Mouse (Mus musculus) left cerebral cortex, postnatal 25 days (tissue): ENCODE data around the gene Snca. TPM values are rescaled to one million over a fixed set of nuclear protein-coding genes. Genes with fewer than 3 reads are reported as not detected.
"Not testable (repeated sequence)": the region's sequence is repeated elsewhere in the genome, so short reads cannot be mapped to it uniquely, and the experiment has no call there.

Source experiments
- DNase-seq, 2 experiments: peaks; one replicate each; pipeline ENCODE4 v3.0.0; 2022; ENCODE audit warnings: low spot score in 2 of 2, mixed read lengths in 1 of 2
- intact Hi-C: fragments of 180-260 bp; cut with DNase I; formaldehyde crosslinking; loops from one replicate; pipeline ENCODE4 v1.15.1; 2025
- total RNA-seq, 2 experiments: library from RNA; stranded (reverse); gene quantifications; 2 replicates each; pipeline ENCODE4 v1.2.3; 2021

Gene Snca
- total RNA-seq, 2 experiments from 2014 or later, result 403 to 431 TPM

DNA sequence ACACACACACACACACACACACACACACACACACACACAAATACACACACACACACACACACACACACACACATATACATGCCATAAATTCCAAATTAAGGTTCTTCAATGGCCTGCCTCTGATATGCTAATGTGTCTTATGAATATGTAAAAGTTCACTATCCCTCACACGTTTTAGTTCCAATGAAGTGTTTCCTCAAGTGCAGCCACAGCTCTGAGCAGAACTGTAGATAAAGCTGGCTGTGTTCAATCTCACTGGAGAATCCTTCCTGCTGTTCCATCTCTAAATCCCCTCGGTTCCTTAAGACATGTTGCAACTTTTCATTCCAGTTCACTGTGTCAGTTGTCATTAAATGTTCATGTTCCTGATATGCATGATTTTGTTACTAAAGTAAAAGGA is 98.5 kb downstream of the Snca start:
- intact Hi-C loops, result no loop called here
- no peak for DNase-seq

DNA sequence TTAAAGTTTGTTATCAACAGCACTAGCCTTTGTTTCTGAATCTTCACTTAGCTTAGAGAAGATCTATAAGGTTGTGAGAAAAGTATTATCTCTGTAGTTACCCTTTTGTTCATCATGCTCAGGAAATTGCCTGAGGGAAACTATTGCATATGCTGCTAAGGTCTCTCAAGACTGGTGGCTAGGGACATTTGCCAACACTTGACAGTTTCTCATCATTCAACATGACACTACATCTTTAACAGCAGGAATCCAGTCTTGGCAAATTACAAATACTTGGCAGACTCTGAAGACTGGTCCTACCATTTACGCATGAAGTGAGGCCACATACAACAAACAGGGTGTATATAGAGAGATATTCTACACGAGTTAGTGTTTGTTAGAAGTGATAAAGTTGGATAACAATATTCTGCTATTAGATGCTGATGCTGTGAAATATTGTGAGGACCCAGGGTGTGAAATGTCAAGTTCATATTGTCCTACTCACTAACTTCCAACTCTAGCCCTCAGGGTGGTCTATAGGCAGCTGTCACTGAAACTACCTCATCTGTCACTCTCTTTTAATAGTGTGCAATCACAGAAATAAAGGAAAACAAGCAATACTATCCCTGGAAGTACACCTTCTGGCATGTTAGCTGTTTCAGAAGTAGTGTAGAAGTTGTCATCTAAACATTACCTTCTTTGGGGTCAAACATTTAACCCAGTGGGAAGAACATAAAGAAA is 105.4 kb downstream of the Snca start:
- intact Hi-C loops, result no loop called here
- DNase-seq, result no peak

DNA sequence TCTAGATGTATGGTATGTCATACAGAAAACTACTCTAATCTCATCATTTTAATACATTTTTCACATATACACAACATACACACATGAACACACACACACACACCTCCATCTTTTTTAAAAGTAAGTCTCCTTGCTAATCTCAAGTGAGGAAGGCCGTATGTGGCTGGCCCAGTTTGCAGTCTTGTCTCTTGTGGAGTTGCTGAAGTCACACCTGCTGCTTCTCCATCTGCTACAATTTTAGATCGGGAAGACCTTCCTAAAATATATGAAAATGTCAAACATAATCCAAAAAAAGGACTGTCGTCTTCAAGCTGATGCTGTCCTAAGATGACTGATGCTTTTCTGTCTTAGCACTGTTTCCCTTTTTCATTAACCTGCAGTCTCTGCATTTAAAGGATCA is 112.1 kb downstream of the Snca start:
- intact Hi-C loops, result loop anchor here (5.0 kb wide), 1 partner anchor 110 kb away; the partner anchor contains the start of gene Snca
- peak; percentile 31 to 92 for DNase-seq

DNA sequence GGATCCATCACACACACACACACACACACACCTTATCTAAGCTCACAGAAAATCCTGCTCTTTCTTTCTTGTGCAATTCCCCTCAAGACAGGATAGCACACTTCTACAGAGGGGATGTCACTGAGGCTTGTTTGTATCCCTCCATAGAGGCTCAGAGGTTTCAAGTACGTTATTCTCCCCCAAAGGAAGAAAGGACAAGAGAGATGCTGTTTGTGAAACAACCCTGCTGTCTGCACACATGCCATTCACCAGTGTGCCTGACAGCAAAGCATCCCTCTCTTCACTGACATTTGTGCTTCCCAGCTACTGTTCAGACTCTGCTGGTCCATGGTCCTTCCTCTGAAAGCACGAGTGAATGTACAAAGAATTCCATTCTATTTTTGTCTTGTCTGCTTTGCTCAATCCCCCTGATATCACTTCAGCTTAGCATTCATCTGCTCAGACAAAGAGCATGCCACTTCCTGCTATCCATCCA is 119.6 kb downstream of the Snca start:
- DNase-seq, result no peak
- intact Hi-C loops, result no loop called here

DNA sequence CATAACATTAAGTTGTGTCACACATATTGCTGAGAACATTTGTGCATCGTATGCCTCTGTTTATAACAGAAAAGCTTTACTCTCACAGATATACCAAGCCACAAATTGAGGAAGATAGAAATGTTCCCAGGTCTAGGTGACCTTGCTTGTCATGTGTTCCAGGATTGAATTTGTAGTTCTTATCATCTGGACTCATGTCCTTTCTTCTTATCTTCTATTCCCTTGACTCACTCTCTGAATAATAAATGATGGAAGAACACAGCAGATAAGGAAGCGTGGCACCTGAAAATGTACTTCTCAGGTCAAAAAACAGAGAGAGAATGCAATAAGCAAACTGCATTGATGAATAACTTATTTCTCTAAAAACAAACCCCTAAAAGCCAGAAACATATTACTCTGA is 131.6 kb downstream of the Snca start:
- intact Hi-C loops, result no loop called here

DNA sequence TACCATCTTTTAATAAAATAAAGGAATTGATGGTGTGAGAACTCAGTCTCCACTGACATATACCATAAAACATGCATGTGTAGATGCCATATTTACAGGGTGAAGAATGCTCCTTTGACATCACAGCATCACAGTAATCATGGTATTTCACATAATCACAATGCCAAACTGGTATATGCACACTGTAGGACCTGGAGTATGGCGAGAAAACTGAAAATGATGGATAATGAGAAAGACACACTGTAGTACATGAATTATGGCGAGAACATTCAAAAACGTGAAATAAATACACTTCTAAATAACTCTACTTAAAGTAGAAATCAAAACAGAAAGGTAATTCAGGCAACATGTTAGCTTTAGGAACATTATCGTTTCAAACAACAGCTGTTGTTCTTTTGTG is 142.6 kb downstream of the Snca start:
- DNase-seq, intact Hi-C loops: not testable (repeated sequence)

More for the DNA sequence above, 131.6 kb downstream of the Snca start:
- DNase-seq, result no peak

DNA sequence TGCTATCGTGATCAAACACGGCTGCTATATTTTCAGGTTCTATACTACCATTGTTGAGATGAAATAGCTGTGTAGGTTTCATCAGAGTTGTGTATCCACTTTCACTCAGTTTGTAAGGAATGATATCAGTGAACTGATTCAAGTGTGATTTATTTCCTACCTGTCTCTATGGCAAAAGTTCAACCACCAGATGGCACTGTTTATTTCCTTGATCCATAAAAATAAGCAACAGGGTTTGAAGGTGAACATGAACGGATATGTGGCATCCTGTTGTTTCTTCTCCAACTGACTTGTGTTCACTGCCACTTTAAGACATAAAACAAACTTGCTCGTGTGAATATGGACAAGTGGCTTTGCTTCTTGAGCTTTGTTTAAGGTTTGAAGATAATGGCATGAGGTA is 147.4 kb downstream of the Snca start:
- DNase-seq, result peak; percentile 31 to 71
- intact Hi-C loops, result loop anchor here (2.0 kb wide), 2 partner anchors 199 to 249 kb away; no protein-coding TSS in a partner anchor

Other genes with a start within 250 kb of the Snca start
- gene Mmrn1, start 95.1 kb upstream of the Snca start, total RNA-seq, result under 1 TPM in 1 of 2 experiments, not detected in 1; 0.11 TPM